Mouse (Mus musculus): Measurements from ENCODE around the gene Grpel1. TPM values are rescaled to one million over a fixed set of nuclear protein-coding genes. Genes with fewer than 3 reads are reported as not detected.

The Grpel1 gene
- polyA plus RNA-seq, 1 experiment from 2014 or later = 55.0 TPM

DNA sequence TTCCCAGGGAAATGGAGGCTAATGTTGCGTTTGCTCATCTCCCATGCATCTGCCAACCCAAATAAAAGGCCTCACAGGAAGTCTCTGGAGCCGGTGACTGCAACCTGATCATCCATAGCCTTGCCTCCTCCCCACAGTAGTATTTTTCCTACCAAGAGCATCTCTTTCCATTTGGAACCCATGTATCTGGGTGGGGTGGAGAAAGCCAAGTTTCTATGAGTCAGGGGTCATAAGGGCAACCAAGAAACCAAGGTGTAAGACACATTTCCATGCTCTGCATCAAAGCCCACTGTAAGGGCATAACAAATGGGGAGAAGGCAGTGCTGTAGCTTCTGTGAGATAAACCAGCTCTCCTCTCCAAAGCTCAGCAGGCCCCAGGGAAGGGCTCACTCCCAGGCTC is 3.6 kb upstream of the Grpel1 start:
- ATAC-seq (replicated peaks; ENCODE audit: insufficient number of reproducible peaks, insufficient read depth, low FRiP score, low read depth) = no peak
- Histone ChIP-seq H3K36me3 (no peaks in the 10 kb centered on the region), H3K27ac (no peak overlapping the region), H3K4me1 (replicated peaks) (peaks cover 14% of the 10 kb centered on the region), H3K9ac (no peak overlapping the region), H3K4me2 (no peak overlapping the region), H3K27me3 (peaks cover 21% of the 10 kb centered on the region), H3K9me3 (replicated peaks) (no peaks in the 10 kb centered on the region), H3K4me3 (no peak overlapping the region)
- WGBS = 59% methylated on average over 2 of the region's 2 CpGs

DNA sequence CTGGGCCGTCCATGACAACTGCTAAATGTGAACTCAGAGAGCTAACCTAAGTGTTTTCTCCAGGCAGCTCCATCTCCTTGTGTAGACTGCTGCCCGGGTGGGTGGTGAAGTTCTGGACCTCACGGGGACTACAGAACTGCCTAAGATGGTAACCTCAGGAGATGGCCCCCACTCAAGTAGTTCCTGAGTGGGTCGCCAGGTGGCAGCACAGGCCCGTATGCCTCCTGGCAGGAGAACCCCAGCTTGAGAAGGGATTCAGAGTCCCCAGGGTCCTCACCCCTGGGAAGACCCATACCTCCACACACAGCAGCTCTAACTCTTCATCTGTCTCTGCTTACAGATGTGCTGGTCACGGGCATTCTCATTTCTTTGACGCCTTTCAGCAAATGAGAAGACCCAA is 2.0 kb upstream of the Grpel1 start:
- WGBS = 16% methylated on average over 7 of the region's 7 CpGs
- no peaks in the 10 kb centered on the region for H3K9me3 ChIP-seq (replicated peaks)
- ATAC-seq (replicated peaks; ENCODE audit: insufficient number of reproducible peaks, insufficient read depth, low FRiP score, low read depth) = no peak
- no peak overlapping the region for H3K9ac ChIP-seq
- peaks cover 19% of the 10 kb centered on the region for H3K4me1 ChIP-seq (replicated peaks)
- no peak overlapping the region for H3K4me2 ChIP-seq
- H3K27me3 ChIP-seq = 0 out of 2 replicates have a peak, but pooled peaks cover 8% of the 10 kb centered on the region
- no peak overlapping the region for H3K4me3 ChIP-seq
- no peak overlapping the region for H3K27ac ChIP-seq
- H3K36me3 ChIP-seq = no peaks in the 10 kb centered on the region

DNA sequence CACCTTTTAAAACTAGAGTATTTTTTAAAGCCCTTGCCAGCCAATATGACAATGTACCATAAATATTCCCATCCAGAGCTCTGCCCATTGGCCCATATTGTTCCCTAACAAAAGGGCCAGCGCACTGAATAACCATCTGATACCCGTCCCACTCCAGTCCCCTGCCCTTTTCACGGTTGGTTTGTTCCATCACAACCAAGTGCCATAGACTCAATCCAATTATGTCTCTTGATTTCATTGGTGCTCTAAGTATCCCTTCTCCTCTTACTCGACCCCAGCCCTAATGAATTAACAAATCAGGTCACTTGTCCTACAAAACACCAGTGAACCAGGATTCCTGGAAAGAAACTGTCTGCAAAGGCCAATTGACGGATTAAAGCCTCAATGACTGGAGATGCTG is 1.4 kb upstream of the Grpel1 start:
- 62% methylated on average over 5 of the region's 5 CpGs for WGBS
- Histone ChIP-seq H3K27me3 (0 out of 2 replicates have a peak, but pooled peaks cover 4% of the 10 kb centered on the region), H3K4me3 (no peak overlapping the region), H3K36me3 (no peaks in the 10 kb centered on the region), H3K4me2 (no peak overlapping the region), H3K27ac (no peak overlapping the region), H3K9me3 (replicated peaks) (no peaks in the 10 kb centered on the region), H3K9ac (no peak overlapping the region), H3K4me1 (replicated peaks) (peaks cover 19% of the 10 kb centered on the region)
- ATAC-seq (replicated peaks; ENCODE audit: insufficient number of reproducible peaks, insufficient read depth, low FRiP score, low read depth) = no peak

DNA sequence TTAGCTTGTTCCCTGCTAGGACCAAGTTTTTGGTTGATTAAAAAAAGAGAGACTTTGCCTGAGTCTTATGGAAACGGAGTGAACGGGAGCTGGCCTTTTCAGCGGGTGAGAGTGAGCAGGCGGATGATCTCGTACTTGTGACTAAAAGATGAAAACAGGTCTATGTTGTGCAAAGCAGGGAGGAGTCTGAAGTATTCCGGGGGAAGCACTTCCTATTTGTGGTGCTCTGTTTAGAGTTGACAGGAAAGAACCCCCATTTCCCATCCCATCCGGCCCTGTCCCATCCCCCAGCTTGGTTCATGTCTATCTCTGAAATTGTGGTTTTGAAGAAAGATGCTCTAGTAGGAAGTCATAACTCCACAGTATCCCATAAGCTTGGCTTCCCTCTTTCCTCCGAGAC is 1.1 kb downstream of the Grpel1 start:
- H3K4me3 ChIP-seq = peak overlapping the region; percentile 98
- ATAC-seq (replicated peaks; ENCODE audit: insufficient number of reproducible peaks, insufficient read depth, low FRiP score, low read depth) = no peak
- H3K27me3 ChIP-seq = no peaks in the 10 kb centered on the region
- H3K9me3 ChIP-seq (replicated peaks) = no peaks in the 10 kb centered on the region
- peaks cover 17% of the 10 kb centered on the region for H3K36me3 ChIP-seq
- peaks cover 19% of the 10 kb centered on the region for H3K4me1 ChIP-seq (replicated peaks)
- H3K4me2 ChIP-seq = peak overlapping the region; percentile 90
- H3K27ac ChIP-seq = peak overlapping the region; percentile 82; the same call in 1 of the 2 replicates
- peak overlapping the region; percentile 93 for H3K9ac ChIP-seq
- WGBS = 12% methylated on average over 8 of the region's 8 CpGs

DNA sequence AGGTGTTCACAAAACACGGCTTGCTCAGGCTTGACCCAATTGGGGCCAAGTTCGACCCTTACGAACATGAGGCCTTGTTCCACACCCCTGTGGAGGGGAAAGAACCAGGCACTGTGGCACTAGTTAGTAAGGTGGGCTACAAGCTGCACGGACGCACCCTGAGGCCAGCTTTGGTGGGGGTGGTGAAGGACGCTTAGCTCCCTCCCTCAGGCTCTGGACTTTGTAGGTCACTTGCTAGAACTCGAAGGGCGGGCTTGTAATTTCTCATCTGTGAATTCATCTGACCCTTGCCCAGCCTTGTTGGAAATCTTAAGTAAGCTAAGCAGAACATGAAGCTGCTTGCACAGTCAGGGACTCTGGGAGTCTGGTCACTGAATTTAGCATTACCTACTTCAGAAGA is 6.4 kb downstream of the Grpel1 start:
- no peak overlapping the region for H3K9ac ChIP-seq
- peaks cover 6% of the 10 kb centered on the region for H3K4me1 ChIP-seq (replicated peaks)
- H3K27ac ChIP-seq = no peak overlapping the region
- H3K9me3 ChIP-seq (replicated peaks) = no peaks in the 10 kb centered on the region
- H3K4me2 ChIP-seq = no peak overlapping the region
- H3K36me3 ChIP-seq = peaks cover 49% of the 10 kb centered on the region
- 90% methylated on average over 8 of the region's 8 CpGs for WGBS
- H3K4me3 ChIP-seq = no peak overlapping the region
- no peak for ATAC-seq (replicated peaks; ENCODE audit: insufficient number of reproducible peaks, insufficient read depth, low FRiP score, low read depth)
- H3K27me3 ChIP-seq = no peaks in the 10 kb centered on the region

GRCm38 (mm10) chr5:36472876-36473655 is 8.3 kb downstream of the Grpel1 start:
- H3K4me2 ChIP-seq = no peak overlapping the region
- no peaks in the 10 kb centered on the region; the same call in 1 of the 2 replicates for H3K4me1 ChIP-seq (replicated peaks)
- H3K36me3 ChIP-seq = peaks cover 49% of the 10 kb centered on the region
- H3K27ac ChIP-seq = no peak overlapping the region
- no peaks in the 10 kb centered on the region for H3K9me3 ChIP-seq (replicated peaks)
- no peak overlapping the region for H3K4me3 ChIP-seq
- no peak overlapping the region for H3K9ac ChIP-seq
- no peaks in the 10 kb centered on the region for H3K27me3 ChIP-seq
- ATAC-seq (replicated peaks; ENCODE audit: insufficient number of reproducible peaks, insufficient read depth, low FRiP score, low read depth) = no peak
- 81% methylated on average over 4 of the region's 4 CpGs for WGBS

DNA sequence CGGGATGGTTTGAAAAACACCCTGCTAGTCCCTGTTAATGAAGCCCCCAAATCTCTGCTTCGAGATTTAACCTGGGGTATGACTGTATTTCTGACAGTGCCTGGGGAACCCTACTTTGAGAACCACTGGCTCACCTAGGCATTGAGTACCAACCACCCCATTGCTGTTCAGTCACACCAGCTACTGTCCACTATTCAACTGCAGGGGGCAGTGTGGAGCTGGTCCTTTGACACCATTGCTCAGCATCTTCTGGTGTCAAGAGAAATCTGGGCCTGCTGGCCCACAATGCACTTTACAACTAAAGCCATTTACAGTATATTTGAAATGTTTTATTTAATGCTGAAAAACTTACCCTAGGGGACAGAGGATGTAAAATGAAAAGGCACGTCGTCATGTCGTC is 9.5 kb downstream of the Grpel1 start:
- Histone ChIP-seq H3K27me3 (no peaks in the 10 kb centered on the region), H3K9ac (no peak overlapping the region), H3K27ac (no peak overlapping the region), H3K4me3 (no peak overlapping the region), H3K36me3 (peaks cover 47% of the 10 kb centered on the region), H3K4me1 (replicated peaks) (peaks cover 7% of the 10 kb centered on the region), H3K4me2 (no peak overlapping the region), H3K9me3 (replicated peaks) (no peaks in the 10 kb centered on the region)
- ATAC-seq (replicated peaks; ENCODE audit: insufficient number of reproducible peaks, insufficient read depth, low FRiP score, low read depth) = no peak
- 88% methylated on average over 5 of the region's 5 CpGs for WGBS

- H3K4me2 ChIP-seq = no peak overlapping the region
- H3K27ac ChIP-seq = no peak overlapping the region
- no peaks in the 10 kb centered on the region for H3K9me3 ChIP-seq (replicated peaks)
- no peak overlapping the region for H3K4me3 ChIP-seq
- H3K9ac ChIP-seq = no peak overlapping the region
- no peaks in the 10 kb centered on the region for H3K27me3 ChIP-seq
- ATAC-seq (replicated peaks; ENCODE audit: insufficient number of reproducible peaks, insufficient read depth, low FRiP score, low read depth) = no peak
- WGBS = 85% methylated on average over 3 of the region's 3 CpGs
- peaks cover 15% of the 10 kb centered on the region for H3K36me3 ChIP-seq
- H3K4me1 ChIP-seq (replicated peaks) = peaks cover 23% of the 10 kb centered on the region
Observed at GRCm38 (mm10) chr5:36477486-36477885, 12.7 kb downstream of the Grpel1 start.

GRCm38 (mm10) chr5:36478540-36479420 is 14.0 kb downstream of the Grpel1 start:
- Histone ChIP-seq H3K9ac (0 out of 2 replicates have a peak overlapping the region, but pooled peaks have one; percentile 16), H3K4me3 (no peak overlapping the region), H3K27ac (no peak overlapping the region), H3K36me3 (peaks cover 6% of the 10 kb centered on the region), H3K9me3 (replicated peaks) (no peaks in the 10 kb centered on the region), H3K4me2 (no peak overlapping the region), H3K4me1 (replicated peaks) (peaks cover 32% of the 10 kb centered on the region), H3K27me3 (no peaks in the 10 kb centered on the region)
- 80% methylated on average over 6 of the region's 6 CpGs for WGBS
- no peak for ATAC-seq (replicated peaks; ENCODE audit: insufficient number of reproducible peaks, insufficient read depth, low FRiP score, low read depth)

- H3K27ac ChIP-seq = no peak overlapping the region
- H3K27me3 ChIP-seq = peaks cover 3% of the 10 kb centered on the region; the same call in 1 of the 2 replicates
- H3K9ac ChIP-seq = no peak overlapping the region
- peaks cover 35% of the 10 kb centered on the region for H3K4me1 ChIP-seq (replicated peaks)
- ATAC-seq (replicated peaks; ENCODE audit: insufficient number of reproducible peaks, insufficient read depth, low FRiP score, low read depth) = no peak
- no peaks in the 10 kb centered on the region for H3K9me3 ChIP-seq (replicated peaks)
- 80% methylated on average over 2 of the region's 2 CpGs for WGBS
- no peaks in the 10 kb centered on the region for H3K36me3 ChIP-seq
- H3K4me2 ChIP-seq = no peak overlapping the region
- no peak overlapping the region for H3K4me3 ChIP-seq
Observed at GRCm38 (mm10) chr5:36479735-36480134, 14.9 kb downstream of the Grpel1 start.

- Histone ChIP-seq H3K9ac (no peak overlapping the region), H3K27me3 (peaks cover 9% of the 10 kb centered on the region), H3K4me1 (replicated peaks) (peaks cover 42% of the 10 kb centered on the region), H3K27ac (no peak overlapping the region), H3K4me3 (no peak overlapping the region), H3K4me2 (no peak overlapping the region), H3K36me3 (no peaks in the 10 kb centered on the region), H3K9me3 (replicated peaks) (no peaks in the 10 kb centered on the region)
- no peak for ATAC-seq (replicated peaks; ENCODE audit: insufficient number of reproducible peaks, insufficient read depth, low FRiP score, low read depth)
- WGBS = 88% methylated on average over 4 of the region's 4 CpGs
Observed at GRCm38 (mm10) chr5:36480398-36480797, 15.6 kb downstream of the Grpel1 start.

All from heart, embryonic 15.5 days (tissue).